Mouse (Mus musculus): ENCODE data around the gene Upk1a.

DNA sequence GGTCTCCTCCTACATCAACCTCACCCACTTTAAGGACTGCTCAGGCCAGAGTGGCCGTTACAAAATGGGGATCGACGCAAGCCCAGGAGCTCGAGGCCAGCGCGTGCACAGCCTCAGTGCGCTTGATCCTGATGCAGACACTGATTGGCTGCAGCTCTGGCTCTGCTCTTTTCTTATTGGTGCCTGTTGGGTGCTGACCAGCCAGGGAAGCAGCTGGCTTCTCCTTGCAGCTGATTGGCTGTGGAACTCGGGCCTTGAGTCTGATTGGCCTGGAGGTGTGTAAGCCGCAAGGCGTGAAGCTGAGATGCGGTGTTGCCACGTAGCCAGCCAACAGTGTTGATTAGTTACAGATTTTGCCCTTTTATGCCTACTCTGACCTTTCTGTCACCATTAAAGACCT lies 13.9 kb downstream of the Upk1a start, which contains the start of gene Zbtb32:
- TF ChIP-seq USF2 (IDR thresholded peaks at IDR 0.05; ENCODE audit: borderline replicate concordance in 1 of 2, insufficient read depth in 1 of 2, low read depth in 1 of 2, low read length in 2 of 2) (no peak), NELFE (IDR thresholded peaks at IDR 0.05; ENCODE audit: low read depth, low read length) (no peak), GABPA (IDR thresholded peaks at IDR 0.05; ENCODE audit: low read depth, low read length) (no peak), POLR2A (IDR thresholded peaks at IDR 0.05; ENCODE audit: control insufficient read depth in 1 of 2, insufficient read depth in 1 of 2, low read depth in 1 of 2, low read length in 2 of 2, poor library complexity in 1 of 2) (no peak)

All from MEL (cell line).